Mouse (Mus musculus) heart, embryonic 16.5 days (tissue): Measurements from ENCODE around the gene Vwf. TPM values are rescaled to one million over a fixed set of nuclear protein-coding genes. Genes with fewer than 3 reads are reported as not detected.

Source experiments
- ATAC-seq: fragments of 200-750 bp; cut with Nextera tagmentation; replicated peaks from 2 replicates; pipeline ENCODE4 v1.8.0; 2017; ENCODE audit warnings: moderate number of reproducible peaks; ENCODE audit not compliant: insufficient read depth, low FRiP score; ENCODE audit errors: extremely low read depth
- H3K27ac ChIP-seq: fragments of 300-500 bp; sonication (generic); 2 replicates; pipeline ENCODE4 v1.5.1; 2014; ENCODE audit warnings: mild to moderate bottlenecking, low read length, control low read depth, moderate library complexity
- H3K27me3 ChIP-seq: fragments of 300-500 bp; sonication (generic); 2 replicates; pipeline ENCODE4 v1.6.1; 2014; ENCODE audit warnings: low read length, mixed read lengths; ENCODE audit not compliant: control insufficient read depth, insufficient read depth
- H3K36me3 ChIP-seq: fragments of 300-500 bp; sonication (generic); 2 replicates; pipeline ENCODE4 v1.6.1; 2014; ENCODE audit not compliant: control insufficient read depth, insufficient read depth
- H3K4me1 ChIP-seq: fragments of 300-500 bp; sonication (generic); 2 replicates; pipeline ENCODE4 v1.6.1; 2014; ENCODE audit warnings: low read length, mixed read lengths; ENCODE audit not compliant: control insufficient read depth, insufficient read depth
- H3K4me2 ChIP-seq: fragments of 300-500 bp; sonication (generic); 2 replicates; pipeline ENCODE4 v1.6.1; 2014; ENCODE audit warnings: low read depth, mild to moderate bottlenecking, control low read depth, low read length
- H3K4me3 ChIP-seq: fragments of 300-500 bp; sonication (generic); 2 replicates; pipeline ENCODE4 v1.5.1; 2014; ENCODE audit warnings: mild to moderate bottlenecking, control low read depth, low read length
- H3K9ac ChIP-seq: fragments of 300-500 bp; sonication (generic); 2 replicates; pipeline ENCODE4 v1.6.1; 2014; ENCODE audit warnings: low read length, control low read depth
- H3K9me3 ChIP-seq: fragments of 300-500 bp; sonication (generic); replicated peaks from 2 replicates; pipeline ENCODE4 v1.6.1; 2016; ENCODE audit warnings: low read length; ENCODE audit not compliant: control insufficient read depth
- WGBS: fragments of 180-500 bp; shearing (Covaris S2); extraction: QIAGEN DNeasy Blood & Tissue Kit; methylation state at CpG from one replicate; pipeline ENCODE4 v1.1.7; 2014; 5-methylcytosine and 5-hydroxymethylcytosine counted together
- polyA plus RNA-seq: library from polyadenylated mRNA; unstranded; fragments of >200 nt; fragmentation: Nextera tagmentation; extraction: Ambion mirVana; gene quantifications from 2 replicates; pipeline ENCODE4 v1.2.1, GENCODE M21; 2015

Vwf gene
- polyA plus RNA-seq, 1 experiment from 2014 or later = 27.1 TPM

- no peak overlapping the region for H3K4me3 ChIP-seq
- no peak overlapping the region for H3K9ac ChIP-seq
- no peak overlapping the region for H3K4me2 ChIP-seq
- ATAC-seq = no peak
- 78% methylated on average over 5 of the region's 5 CpGs for WGBS
- H3K36me3 ChIP-seq = no peaks in the 10 kb centered on the region
- H3K27me3 ChIP-seq = no peaks in the 10 kb centered on the region
- H3K27ac ChIP-seq = no peak overlapping the region
- H3K4me1 ChIP-seq = peaks cover 5% of the 10 kb centered on the region; the same call in 1 of the 2 replicates
- no peaks in the 10 kb centered on the region for H3K9me3 ChIP-seq
Observed at GRCm38 (mm10) chr6:125538469-125538868, 8.1 kb upstream of the Vwf start.

GRCm38 (mm10) chr6:125539423-125539822 is 7.2 kb upstream of the Vwf start:
- no peaks in the 10 kb centered on the region for H3K36me3 ChIP-seq
- H3K4me3 ChIP-seq = no peak overlapping the region
- no peak for ATAC-seq
- H3K27me3 ChIP-seq = no peaks in the 10 kb centered on the region
- no peak overlapping the region for H3K27ac ChIP-seq
- whole genome bisulfite sequencing = 44% methylated on average over 8 of the region's 8 CpGs
- no peak overlapping the region for H3K4me2 ChIP-seq
- no peaks in the 10 kb centered on the region for H3K9me3 ChIP-seq
- peaks cover 5% of the 10 kb centered on the region; the same call in 1 of the 2 replicates for H3K4me1 ChIP-seq
- no peak overlapping the region for H3K9ac ChIP-seq

- Histone ChIP-seq H3K36me3 (no peaks in the 10 kb centered on the region), H3K9ac (no peak overlapping the region), H3K4me1 (peaks cover 5% of the 10 kb centered on the region; the same call in 1 of the 2 replicates), H3K4me2 (no peak overlapping the region), H3K27ac (no peak overlapping the region), H3K4me3 (no peak overlapping the region), H3K27me3 (no peaks in the 10 kb centered on the region), H3K9me3 (no peaks in the 10 kb centered on the region)
- no peak for ATAC-seq
- 68% methylated on average over 10 of the region's 10 CpGs for WGBS
Observed at GRCm38 (mm10) chr6:125540199-125540598, 6.4 kb upstream of the Vwf start.

- no peak overlapping the region for H3K9ac ChIP-seq
- no peak overlapping the region for H3K27ac ChIP-seq
- H3K27me3 ChIP-seq = no peaks in the 10 kb centered on the region
- no peak overlapping the region for H3K4me3 ChIP-seq
- no peak overlapping the region for H3K4me2 ChIP-seq
- peaks cover 5% of the 10 kb centered on the region; the same call in 1 of the 2 replicates for H3K4me1 ChIP-seq
- no peak for ATAC-seq
- 55% methylated on average over 6 of the region's 6 CpGs for WGBS
- no peaks in the 10 kb centered on the region for H3K9me3 ChIP-seq
- H3K36me3 ChIP-seq = no peaks in the 10 kb centered on the region
Observed at GRCm38 (mm10) chr6:125540826-125541225, 5.7 kb upstream of the Vwf start.

GRCm38 (mm10) chr6:125541296-125541695 is 5.3 kb upstream of the Vwf start:
- Histone ChIP-seq H3K9ac (no peak overlapping the region), H3K27ac (no peak overlapping the region), H3K27me3 (no peaks in the 10 kb centered on the region), H3K36me3 (no peaks in the 10 kb centered on the region), H3K9me3 (no peaks in the 10 kb centered on the region), H3K4me2 (no peak overlapping the region), H3K4me3 (no peak overlapping the region), H3K4me1 (peaks cover 5% of the 10 kb centered on the region; the same call in 1 of the 2 replicates)
- WGBS = 54% methylated on average over 6 of the region's 6 CpGs
- ATAC-seq = no peak

GRCm38 (mm10) chr6:125548406-125548805 is 1.8 kb downstream of the Vwf start:
- WGBS = 55% methylated on average over 10 of the region's 10 CpGs
- no peak overlapping the region for H3K27ac ChIP-seq
- no peak for ATAC-seq
- H3K9ac ChIP-seq = no peak overlapping the region
- H3K27me3 ChIP-seq = no peaks in the 10 kb centered on the region
- H3K36me3 ChIP-seq = no peaks in the 10 kb centered on the region
- H3K4me3 ChIP-seq = no peak overlapping the region
- H3K4me1 ChIP-seq = no peaks in the 10 kb centered on the region
- no peaks in the 10 kb centered on the region for H3K9me3 ChIP-seq
- H3K4me2 ChIP-seq = no peak overlapping the region

GRCm38 (mm10) chr6:125550172-125550571 is 3.6 kb downstream of the Vwf start:
- Histone ChIP-seq H3K27me3 (no peaks in the 10 kb centered on the region), H3K4me1 (no peaks in the 10 kb centered on the region), H3K36me3 (no peaks in the 10 kb centered on the region), H3K9ac (no peak overlapping the region), H3K4me3 (no peak overlapping the region), H3K9me3 (no peaks in the 10 kb centered on the region), H3K27ac (no peak overlapping the region), H3K4me2 (no peak overlapping the region)
- no peak for ATAC-seq
- 58% methylated on average over 5 of the region's 5 CpGs for whole genome bisulfite sequencing

GRCm38 (mm10) chr6:125552760-125553159 is 6.2 kb downstream of the Vwf start:
- peak; percentile 32; the same call in 1 of the 2 replicates for ATAC-seq
- no peak overlapping the region for H3K9ac ChIP-seq
- no peaks in the 10 kb centered on the region for H3K9me3 ChIP-seq
- peak overlapping the region; percentile 34; the same call in 1 of the 2 replicates for H3K27ac ChIP-seq
- H3K4me3 ChIP-seq = no peak overlapping the region
- H3K4me1 ChIP-seq = no peaks in the 10 kb centered on the region
- peak overlapping the region; percentile 13; the same call in 1 of the 2 replicates for H3K4me2 ChIP-seq
- 32% methylated on average over 6 of the region's 6 CpGs for WGBS
- no peaks in the 10 kb centered on the region for H3K36me3 ChIP-seq
- no peaks in the 10 kb centered on the region for H3K27me3 ChIP-seq

GRCm38 (mm10) chr6:125553551-125553950 is 7.0 kb downstream of the Vwf start:
- Histone ChIP-seq H3K4me2 (0 out of 2 replicates have a peak overlapping the region, but pooled peaks have one; percentile 13), H3K27me3 (no peaks in the 10 kb centered on the region), H3K9ac (no peak overlapping the region), H3K9me3 (no peaks in the 10 kb centered on the region), H3K4me1 (no peaks in the 10 kb centered on the region), H3K27ac (no peak overlapping the region), H3K36me3 (no peaks in the 10 kb centered on the region), H3K4me3 (no peak overlapping the region)
- WGBS = 66% methylated on average over 4 of the region's 4 CpGs
- no peak for ATAC-seq
